Mouse (Mus musculus): ENCODE data around the gene Vdac2. TPM values are rescaled to one million over a fixed set of nuclear protein-coding genes. Genes with fewer than 3 reads are reported as not detected.
A peak's percentile ranks its signal among the peaks of the same experiment; 100 is the strongest.

The Vdac2 gene
- polyA plus RNA-seq, 1 experiment from 2014 or later, result 297 TPM

- Histone ChIP-seq H3K9me3 (replicated peaks; ENCODE audit: control insufficient read depth, low read length) (no peaks in the 10 kb centered on the region), H3K36me3 (ENCODE audit: control insufficient read depth, insufficient read depth, low read length) (no peaks in the 10 kb centered on the region), H3K27me3 (ENCODE audit: control insufficient read depth, insufficient read depth, low read length) (no peaks in the 10 kb centered on the region), H3K4me1 (ENCODE audit: control insufficient read depth, insufficient read depth, low read length) (peaks cover 16% of the 10 kb centered on the region), H3K9ac (ENCODE audit: low read length) (no peak overlapping the region), H3K4me2 (ENCODE audit: low read depth, low read length) (no peak overlapping the region), H3K27ac (ENCODE audit: low read length) (no peak overlapping the region), H3K4me3 (replicated peaks; ENCODE audit: low read length) (no peak overlapping the region)
- ATAC-seq (ENCODE audit: insufficient read depth, low FRiP score), result no peak
- 59% methylated on average over 7 of the region's 7 CpGs for WGBS
Observed at GRCm38 (mm10) chr14:21823897-21824296, 1.1 kb upstream of the Vdac2 start.

- H3K36me3 ChIP-seq (ENCODE audit: control insufficient read depth, insufficient read depth, low read length), result no peaks in the 10 kb centered on the region
- H3K4me1 ChIP-seq (ENCODE audit: control insufficient read depth, insufficient read depth, low read length), result peaks cover 24% of the 10 kb centered on the region
- no peaks in the 10 kb centered on the region for H3K27me3 ChIP-seq (ENCODE audit: control insufficient read depth, insufficient read depth, low read length)
- ATAC-seq (ENCODE audit: insufficient read depth, low FRiP score), result no peak
- no peak overlapping the region for H3K27ac ChIP-seq (ENCODE audit: low read length)
- H3K4me3 ChIP-seq (replicated peaks; ENCODE audit: low read length), result no peak overlapping the region
- 73% methylated on average over 9 of the region's 9 CpGs for WGBS
- H3K4me2 ChIP-seq (ENCODE audit: low read depth, low read length), result no peak overlapping the region
- no peaks in the 10 kb centered on the region for H3K9me3 ChIP-seq (replicated peaks; ENCODE audit: control insufficient read depth, low read length)
- no peak overlapping the region for H3K9ac ChIP-seq (ENCODE audit: low read length)
Observed at GRCm38 (mm10) chr14:21825786-21826491, 901 bp downstream of the Vdac2 start.

- WGBS, result under 1% methylated on average over 73 of the region's 73 CpGs
- H3K36me3 ChIP-seq (ENCODE audit: control insufficient read depth, insufficient read depth, low read length), result peaks cover 5% of the 10 kb centered on the region
- peaks cover 20% of the 10 kb centered on the region for H3K4me1 ChIP-seq (ENCODE audit: control insufficient read depth, insufficient read depth, low read length)
- H3K4me2 ChIP-seq (ENCODE audit: low read depth, low read length), result peak overlapping the region; percentile 60
- peak; percentile 98 for ATAC-seq (ENCODE audit: insufficient read depth, low FRiP score)
- H3K27ac ChIP-seq (ENCODE audit: low read length), result peak overlapping the region; percentile 99
- H3K9ac ChIP-seq (ENCODE audit: low read length), result peak overlapping the region; percentile 97
- no peaks in the 10 kb centered on the region for H3K9me3 ChIP-seq (replicated peaks; ENCODE audit: control insufficient read depth, low read length)
- H3K27me3 ChIP-seq (ENCODE audit: control insufficient read depth, insufficient read depth, low read length), result no peaks in the 10 kb centered on the region
- peak overlapping the region; percentile 64 for H3K4me3 ChIP-seq (replicated peaks; ENCODE audit: low read length)
Observed at GRCm38 (mm10) chr14:21830876-21831767, 6.1 kb downstream of the Vdac2 start.

GRCm38 (mm10) chr14:21831830-21832403 is 6.9 kb downstream of the Vdac2 start:
- H3K4me3 ChIP-seq (replicated peaks; ENCODE audit: low read length), result peak overlapping the region; percentile 64
- H3K9me3 ChIP-seq (replicated peaks; ENCODE audit: control insufficient read depth, low read length), result no peaks in the 10 kb centered on the region
- peak; percentile 2; the same call in 1 of the 2 replicates for ATAC-seq (ENCODE audit: insufficient read depth, low FRiP score)
- H3K9ac ChIP-seq (ENCODE audit: low read length), result peak overlapping the region; percentile 97
- peaks cover 10% of the 10 kb centered on the region for H3K36me3 ChIP-seq (ENCODE audit: control insufficient read depth, insufficient read depth, low read length)
- peak overlapping the region; percentile 73 for H3K4me2 ChIP-seq (ENCODE audit: low read depth, low read length)
- H3K27ac ChIP-seq (ENCODE audit: low read length), result peak overlapping the region; percentile 99
- H3K27me3 ChIP-seq (ENCODE audit: control insufficient read depth, insufficient read depth, low read length), result no peaks in the 10 kb centered on the region
- H3K4me1 ChIP-seq (ENCODE audit: control insufficient read depth, insufficient read depth, low read length), result peaks cover 20% of the 10 kb centered on the region
- under 1% methylated on average over 28 of the region's 28 CpGs for WGBS

GRCm38 (mm10) chr14:21838336-21839017 is 13.4 kb downstream of the Vdac2 start:
- 82% methylated on average over 8 of the region's 8 CpGs for WGBS
- Histone ChIP-seq H3K9me3 (replicated peaks; ENCODE audit: control insufficient read depth, low read length) (no peaks in the 10 kb centered on the region), H3K9ac (ENCODE audit: low read length) (no peak overlapping the region), H3K36me3 (ENCODE audit: control insufficient read depth, insufficient read depth, low read length) (peaks cover 42% of the 10 kb centered on the region), H3K4me2 (ENCODE audit: low read depth, low read length) (no peak overlapping the region), H3K27ac (ENCODE audit: low read length) (no peak overlapping the region), H3K4me3 (replicated peaks; ENCODE audit: low read length) (no peak overlapping the region), H3K27me3 (ENCODE audit: control insufficient read depth, insufficient read depth, low read length) (no peaks in the 10 kb centered on the region), H3K4me1 (ENCODE audit: control insufficient read depth, insufficient read depth, low read length) (peaks cover 6% of the 10 kb centered on the region)
- no peak for ATAC-seq (ENCODE audit: insufficient read depth, low FRiP score)

- ATAC-seq (ENCODE audit: insufficient read depth, low FRiP score), result no peak
- Histone ChIP-seq H3K9me3 (replicated peaks; ENCODE audit: control insufficient read depth, low read length) (no peaks in the 10 kb centered on the region), H3K36me3 (ENCODE audit: control insufficient read depth, insufficient read depth, low read length) (peaks cover 51% of the 10 kb centered on the region), H3K27me3 (ENCODE audit: control insufficient read depth, insufficient read depth, low read length) (no peaks in the 10 kb centered on the region), H3K4me2 (ENCODE audit: low read depth, low read length) (no peak overlapping the region), H3K9ac (ENCODE audit: low read length) (no peak overlapping the region), H3K4me3 (replicated peaks; ENCODE audit: low read length) (no peak overlapping the region), H3K4me1 (ENCODE audit: control insufficient read depth, insufficient read depth, low read length) (0 out of 2 replicates have a peak, but pooled peaks cover 5% of the 10 kb centered on the region), H3K27ac (ENCODE audit: low read length) (no peak overlapping the region)
- WGBS, result 87% methylated on average over 5 of the region's 5 CpGs
Observed at GRCm38 (mm10) chr14:21841819-21842592, 17.0 kb downstream of the Vdac2 start.

- H3K27ac ChIP-seq (ENCODE audit: low read length), result no peak overlapping the region
- 67% methylated on average over 6 of the region's 6 CpGs for WGBS
- H3K36me3 ChIP-seq (ENCODE audit: control insufficient read depth, insufficient read depth, low read length), result peaks cover 49% of the 10 kb centered on the region
- no peak overlapping the region for H3K4me3 ChIP-seq (replicated peaks; ENCODE audit: low read length)
- no peak overlapping the region for H3K4me2 ChIP-seq (ENCODE audit: low read depth, low read length)
- H3K4me1 ChIP-seq (ENCODE audit: control insufficient read depth, insufficient read depth, low read length), result 0 out of 2 replicates have a peak, but pooled peaks cover 15% of the 10 kb centered on the region
- ATAC-seq (ENCODE audit: insufficient read depth, low FRiP score), result no peak
- H3K27me3 ChIP-seq (ENCODE audit: control insufficient read depth, insufficient read depth, low read length), result no peaks in the 10 kb centered on the region
- H3K9ac ChIP-seq (ENCODE audit: low read length), result no peak overlapping the region
- no peaks in the 10 kb centered on the region for H3K9me3 ChIP-seq (replicated peaks; ENCODE audit: control insufficient read depth, low read length)
Observed at GRCm38 (mm10) chr14:21843263-21843662, 18.2 kb downstream of the Vdac2 start.

GRCm38 (mm10) chr14:21846827-21847380 is 21.9 kb downstream of the Vdac2 start:
- H3K4me2 ChIP-seq (ENCODE audit: low read depth, low read length), result peak overlapping the region; percentile 100
- H3K36me3 ChIP-seq (ENCODE audit: control insufficient read depth, insufficient read depth, low read length), result peaks cover 26% of the 10 kb centered on the region
- H3K27me3 ChIP-seq (ENCODE audit: control insufficient read depth, insufficient read depth, low read length), result no peaks in the 10 kb centered on the region
- peak overlapping the region; percentile 82; the same call in 1 of the 2 replicates for H3K9ac ChIP-seq (ENCODE audit: low read length)
- H3K27ac ChIP-seq (ENCODE audit: low read length), result peak overlapping the region; percentile 81
- peak overlapping the region; percentile 79 for H3K4me3 ChIP-seq (replicated peaks; ENCODE audit: low read length)
- no peaks in the 10 kb centered on the region for H3K9me3 ChIP-seq (replicated peaks; ENCODE audit: control insufficient read depth, low read length)
- H3K4me1 ChIP-seq (ENCODE audit: control insufficient read depth, insufficient read depth, low read length), result 0 out of 2 replicates have a peak, but pooled peaks cover 17% of the 10 kb centered on the region
- ATAC-seq (ENCODE audit: insufficient read depth, low FRiP score), result no peak
- WGBS, result 19% methylated on average over 10 of the region's 10 CpGs
